Mouse (Mus musculus) megakaryocyte, embryonic 14.5 days (primary cell): ENCODE data around the gene Gpa33.

ENCODE experiments used
- FLI1 ChIP-seq: IDR thresholded peaks from 2 replicates; pipeline ENCODE4 v1.6.1; 2012; ENCODE audit warnings: low read length, inconsistent platforms, mixed read lengths
- GATA1 ChIP-seq: IDR thresholded peaks from 3 replicates; pipeline ENCODE4 v1.6.1; 2012; ENCODE audit warnings: mixed read lengths, low read length, inconsistent platforms, borderline replicate concordance

DNA sequence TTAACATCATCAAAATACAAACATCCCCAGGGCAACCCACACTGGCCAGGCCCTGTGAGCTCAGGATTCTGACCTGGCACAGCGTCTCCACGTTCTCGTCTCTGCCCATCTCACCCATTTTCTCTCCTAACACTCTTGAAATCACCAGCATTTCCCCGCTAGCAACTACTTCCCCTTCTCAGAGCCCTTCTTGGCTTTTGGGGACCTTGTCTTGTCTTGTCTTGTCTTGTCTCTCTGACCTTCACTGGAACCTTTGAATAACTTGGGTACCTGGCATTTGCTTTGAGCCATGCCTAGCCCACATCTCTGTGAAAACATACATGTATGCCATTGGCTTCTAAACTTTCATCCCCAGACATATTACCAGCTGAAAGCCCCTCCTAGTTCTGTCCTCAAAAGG is 19.4 kb downstream of the Gpa33 start:
- TF ChIP-seq GATA1: no peak
- TF ChIP-seq FLI1: no peak
